Mouse (Mus musculus): ENCODE measurements around the gene Ak6. TPM values are rescaled to one million over a fixed set of nuclear protein-coding genes. Genes with fewer than 3 reads are reported as not detected.

Gene Ak6
- polyA plus RNA-seq, 1 experiment from 2014 or later = 354 TPM

- H3K9me3 ChIP-seq (ENCODE audit: control insufficient read depth, low read length) = 0 out of 2 replicates have a peak, but pooled peaks cover 2% of the 10 kb centered on the region
- no peaks in the 10 kb centered on the region for H3K36me3 ChIP-seq (ENCODE audit: control insufficient read depth, insufficient read depth, low read length)
- H3K27ac ChIP-seq (ENCODE audit: low read depth, low read length) = no peak overlapping the region
- no peak overlapping the region for H3K9ac ChIP-seq (ENCODE audit: low read length)
- DNase-seq (ENCODE audit: low spot score) = no peak
- no peak for ATAC-seq (replicated peaks; ENCODE audit: low FRiP score)
- 93% methylated on average over 10 of the region's 10 CpGs for WGBS
- no peak overlapping the region for H3K4me3 ChIP-seq (ENCODE audit: low read depth, low read length)
- peaks cover 6% of the 10 kb centered on the region for H3K27me3 ChIP-seq (ENCODE audit: control insufficient read depth, insufficient read depth, low read length)
- no peak overlapping the region for H3K4me2 ChIP-seq (ENCODE audit: low read depth, low read length, severe bottlenecking)
- H3K4me1 ChIP-seq (replicated peaks; ENCODE audit: control insufficient read depth, insufficient read depth, low read length) = peaks cover 5% of the 10 kb centered on the region
Observed at GRCm38 (mm10) chr13:100612251-100612650, 38.5 kb upstream of the Ak6 start.

- Histone ChIP-seq H3K36me3 (ENCODE audit: control insufficient read depth, insufficient read depth, low read length) (no peaks in the 10 kb centered on the region), H3K9ac (ENCODE audit: low read length) (no peak overlapping the region), H3K9me3 (ENCODE audit: control insufficient read depth, low read length) (0 out of 2 replicates have a peak, but pooled peaks cover under 1% of the 10 kb centered on the region), H3K4me2 (ENCODE audit: low read depth, low read length, severe bottlenecking) (no peak overlapping the region), H3K4me3 (ENCODE audit: low read depth, low read length) (no peak overlapping the region), H3K27ac (ENCODE audit: low read depth, low read length) (no peak overlapping the region), H3K4me1 (replicated peaks; ENCODE audit: control insufficient read depth, insufficient read depth, low read length) (peaks cover 5% of the 10 kb centered on the region), H3K27me3 (ENCODE audit: control insufficient read depth, insufficient read depth, low read length) (peaks cover 6% of the 10 kb centered on the region)
- ATAC-seq (replicated peaks; ENCODE audit: low FRiP score) (no peak), DNase-seq (ENCODE audit: low spot score) (no peak)
- WGBS = 73% methylated on average over 2 of the region's 2 CpGs
Observed at GRCm38 (mm10) chr13:100612903-100613302, 37.9 kb upstream of the Ak6 start.

DNA sequence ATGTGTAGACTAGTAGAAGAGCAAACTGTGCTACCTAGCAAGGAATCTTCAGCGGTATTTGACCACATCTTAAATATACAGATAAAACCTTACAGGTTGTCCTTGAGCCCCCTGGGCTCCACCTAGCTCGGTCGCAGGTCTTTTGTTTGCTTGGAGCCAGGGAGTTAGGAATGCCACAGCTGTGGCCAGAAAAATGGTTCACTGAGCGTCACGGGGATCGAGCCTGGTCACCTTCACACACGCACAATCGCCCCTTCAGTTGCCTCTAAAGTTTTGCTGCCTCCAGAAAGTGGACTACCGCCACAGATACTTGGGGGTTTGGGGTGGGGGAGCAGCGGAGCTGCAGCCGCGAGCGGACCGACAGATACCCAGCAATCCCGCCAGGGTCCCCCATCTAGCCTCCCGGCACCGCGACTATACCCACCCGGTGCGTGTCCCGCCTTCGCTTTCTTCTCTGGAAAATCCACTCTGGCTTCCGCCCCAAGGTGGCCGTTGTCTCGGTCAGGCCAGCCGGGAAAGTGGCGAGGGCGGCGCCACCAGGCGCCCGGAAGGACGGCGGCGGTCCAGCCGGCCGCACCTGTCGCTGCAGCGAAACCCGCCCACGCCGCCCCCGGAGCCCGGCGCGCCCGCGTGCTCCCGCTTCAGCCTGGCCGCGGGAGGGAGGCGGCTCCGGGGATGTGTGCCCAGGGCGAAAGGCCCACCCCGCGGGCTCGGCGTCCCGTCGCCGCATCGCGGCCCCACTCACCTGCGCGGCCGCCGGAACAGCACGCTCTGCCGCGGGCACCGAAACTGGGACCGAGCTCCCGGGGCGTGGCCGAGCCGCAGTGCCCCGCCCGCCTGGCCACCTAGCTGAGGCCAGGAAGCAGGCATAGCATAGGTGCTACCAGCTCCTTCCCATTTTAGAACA lies 34.3 kb upstream of the Ak6 start, which contains the start of gene Marveld2:
Gene Marveld2, minus strand, starts transcription at position 791 of the 907 bp plus-strand sequence.
- H3K36me3 ChIP-seq (ENCODE audit: control insufficient read depth, insufficient read depth, low read length) = peaks cover 2% of the 10 kb centered on the region; the same call in 1 of the 2 replicates
- 1% methylated on average over 75 of the region's 77 CpGs for WGBS
- peaks cover 6% of the 10 kb centered on the region for H3K27me3 ChIP-seq (ENCODE audit: control insufficient read depth, insufficient read depth, low read length)
- no peaks in the 10 kb centered on the region for H3K9me3 ChIP-seq (ENCODE audit: control insufficient read depth, low read length)
- H3K27ac ChIP-seq (ENCODE audit: low read depth, low read length) = no peak within 1 kb of the TSS
- H3K4me3 ChIP-seq (ENCODE audit: low read depth, low read length) = peak within 1 kb of the TSS; percentile 54
- peaks cover 5% of the 10 kb centered on the region for H3K4me1 ChIP-seq (replicated peaks; ENCODE audit: control insufficient read depth, insufficient read depth, low read length)
- DNase-seq (ENCODE audit: low spot score) (peak; percentile 66), ATAC-seq (replicated peaks; ENCODE audit: low FRiP score) (peak; percentile 49)
- H3K9ac ChIP-seq (ENCODE audit: low read length) = peak within 1 kb of the TSS; percentile 66
- peak within 1 kb of the TSS; percentile 96 for H3K4me2 ChIP-seq (ENCODE audit: low read depth, low read length, severe bottlenecking)

GRCm38 (mm10) chr13:100617583-100617982 lies 33.2 kb upstream of the Ak6 start:
- Histone ChIP-seq H3K4me1 (replicated peaks; ENCODE audit: control insufficient read depth, insufficient read depth, low read length) (peaks cover 5% of the 10 kb centered on the region), H3K9me3 (ENCODE audit: control insufficient read depth, low read length) (no peaks in the 10 kb centered on the region), H3K27ac (ENCODE audit: low read depth, low read length) (no peak overlapping the region), H3K4me2 (ENCODE audit: low read depth, low read length, severe bottlenecking) (no peak overlapping the region), H3K27me3 (ENCODE audit: control insufficient read depth, insufficient read depth, low read length) (peaks cover 6% of the 10 kb centered on the region), H3K4me3 (ENCODE audit: low read depth, low read length) (no peak overlapping the region), H3K9ac (ENCODE audit: low read length) (no peak overlapping the region), H3K36me3 (ENCODE audit: control insufficient read depth, insufficient read depth, low read length) (peaks cover 4% of the 10 kb centered on the region; the same call in 1 of the 2 replicates)
- 83% methylated on average over 13 of the region's 13 CpGs for WGBS
- ATAC-seq (replicated peaks; ENCODE audit: low FRiP score) (no peak), DNase-seq (ENCODE audit: low spot score) (no peak)

DNA sequence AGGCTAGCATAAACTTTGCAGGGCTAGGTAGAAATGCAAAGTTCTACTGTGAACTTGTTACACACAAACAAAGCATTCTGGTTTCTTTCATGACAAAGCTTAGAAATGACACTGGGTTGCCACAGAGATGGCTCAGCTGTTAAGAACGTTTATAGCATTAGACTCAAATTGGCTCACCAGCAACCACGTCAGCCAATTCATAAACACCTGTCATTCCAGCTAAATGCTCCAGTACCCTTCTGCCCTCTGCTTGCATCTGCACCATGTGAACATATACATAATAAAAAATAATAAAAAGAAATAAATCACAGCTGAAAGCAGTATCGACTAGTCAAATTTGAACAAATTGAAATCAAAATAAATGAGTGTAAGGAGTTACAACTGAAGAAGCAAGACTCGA lies 28.5 kb upstream of the Ak6 start:
- 92% methylated on average over 4 of the region's 4 CpGs for WGBS
- Histone ChIP-seq H3K4me3 (ENCODE audit: low read depth, low read length) (no peak overlapping the region), H3K27me3 (ENCODE audit: control insufficient read depth, insufficient read depth, low read length) (no peaks in the 10 kb centered on the region), H3K4me2 (ENCODE audit: low read depth, low read length, severe bottlenecking) (no peak overlapping the region), H3K9ac (ENCODE audit: low read length) (no peak overlapping the region), H3K27ac (ENCODE audit: low read depth, low read length) (no peak overlapping the region), H3K36me3 (ENCODE audit: control insufficient read depth, insufficient read depth, low read length) (peaks cover 4% of the 10 kb centered on the region; the same call in 1 of the 2 replicates), H3K4me1 (replicated peaks; ENCODE audit: control insufficient read depth, insufficient read depth, low read length) (no peaks in the 10 kb centered on the region), H3K9me3 (ENCODE audit: control insufficient read depth, low read length) (no peaks in the 10 kb centered on the region)
- DNase-seq (ENCODE audit: low spot score) = no peak
- no peak for ATAC-seq (replicated peaks; ENCODE audit: low FRiP score)

- Histone ChIP-seq H3K27me3 (ENCODE audit: control insufficient read depth, insufficient read depth, low read length) (no peaks in the 10 kb centered on the region), H3K9ac (ENCODE audit: low read length) (no peak overlapping the region), H3K4me2 (ENCODE audit: low read depth, low read length, severe bottlenecking) (no peak overlapping the region), H3K36me3 (ENCODE audit: control insufficient read depth, insufficient read depth, low read length) (peaks cover 3% of the 10 kb centered on the region; the same call in 1 of the 2 replicates), H3K4me1 (replicated peaks; ENCODE audit: control insufficient read depth, insufficient read depth, low read length) (no peaks in the 10 kb centered on the region), H3K27ac (ENCODE audit: low read depth, low read length) (no peak overlapping the region), H3K4me3 (ENCODE audit: low read depth, low read length) (no peak overlapping the region), H3K9me3 (ENCODE audit: control insufficient read depth, low read length) (no peaks in the 10 kb centered on the region)
- 91% methylated on average over 3 of the region's 3 CpGs for WGBS
- DNase-seq (ENCODE audit: low spot score) (no peak), ATAC-seq (replicated peaks; ENCODE audit: low FRiP score) (no peak)
Observed at GRCm38 (mm10) chr13:100634106-100634691, 16.6 kb upstream of the Ak6 start.

DNA sequence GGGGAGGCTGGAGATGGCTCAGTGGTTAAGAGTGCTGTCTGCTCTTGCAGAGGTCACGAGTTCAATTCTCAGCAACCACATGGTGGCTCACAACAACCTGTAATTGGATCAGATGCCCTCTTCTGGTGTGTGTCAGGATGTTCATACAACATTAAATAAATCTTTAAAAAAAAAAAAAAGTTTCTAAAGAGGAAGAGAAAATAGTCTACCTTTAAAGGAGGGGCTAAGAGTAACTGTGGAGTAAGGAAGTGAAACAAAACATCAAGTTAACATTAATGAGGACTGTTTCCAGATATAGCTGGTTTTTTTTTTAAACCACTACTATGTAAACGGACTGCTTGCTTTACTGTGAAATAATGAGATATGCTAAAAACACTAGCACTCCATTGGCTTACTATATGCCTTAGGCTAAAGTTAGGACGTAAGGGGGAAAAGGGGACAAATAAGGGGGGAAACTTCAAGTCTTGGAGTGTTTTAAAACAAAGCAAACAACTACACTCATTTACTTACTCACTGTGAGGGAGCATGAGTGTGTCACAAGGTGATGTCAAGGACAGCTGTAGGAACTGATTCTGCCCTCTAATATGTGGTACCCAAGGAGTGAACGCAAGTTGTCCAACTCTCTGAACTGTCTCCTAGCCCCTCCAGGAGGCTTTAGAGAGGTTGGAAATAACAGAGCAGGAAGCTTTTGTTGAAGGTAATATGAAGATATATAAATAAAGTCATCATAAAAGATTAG lies 8.1 kb upstream of the Ak6 start:
- Histone ChIP-seq H3K4me1 (replicated peaks; ENCODE audit: control insufficient read depth, insufficient read depth, low read length) (no peaks in the 10 kb centered on the region), H3K9ac (ENCODE audit: low read length) (no peak overlapping the region), H3K27ac (ENCODE audit: low read depth, low read length) (no peak overlapping the region), H3K9me3 (ENCODE audit: control insufficient read depth, low read length) (no peaks in the 10 kb centered on the region), H3K36me3 (ENCODE audit: control insufficient read depth, insufficient read depth, low read length) (peaks cover 2% of the 10 kb centered on the region; the same call in 1 of the 2 replicates), H3K4me3 (ENCODE audit: low read depth, low read length) (no peak overlapping the region), H3K27me3 (ENCODE audit: control insufficient read depth, insufficient read depth, low read length) (no peaks in the 10 kb centered on the region), H3K4me2 (ENCODE audit: low read depth, low read length, severe bottlenecking) (no peak overlapping the region)
- DNase-seq (ENCODE audit: low spot score) = no peak
- WGBS = 87% methylated on average over 4 of the region's 4 CpGs
- no peak for ATAC-seq (replicated peaks; ENCODE audit: low FRiP score)

DNA sequence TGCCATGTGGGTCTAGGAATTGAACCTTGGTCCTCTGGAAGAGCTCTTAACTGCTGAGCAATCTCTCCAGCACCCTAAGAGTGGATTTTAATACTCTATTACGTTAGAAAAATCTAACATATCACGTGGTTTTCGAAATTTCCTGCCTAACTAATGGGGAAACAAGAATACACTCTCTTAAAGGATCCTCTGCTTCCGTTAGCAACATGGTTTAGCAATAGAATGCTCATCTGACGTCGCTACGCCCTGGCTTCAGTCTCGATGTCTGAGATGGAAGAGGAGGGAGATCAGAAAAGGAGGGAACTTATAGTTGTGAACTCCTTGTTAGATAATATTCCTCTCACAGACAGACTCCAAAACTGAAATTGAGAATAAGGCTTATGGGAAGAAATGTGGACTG lies 2.6 kb upstream of the Ak6 start:
- Histone ChIP-seq H3K27ac (ENCODE audit: low read depth, low read length) (no peak overlapping the region), H3K4me2 (ENCODE audit: low read depth, low read length, severe bottlenecking) (no peak overlapping the region), H3K4me1 (replicated peaks; ENCODE audit: control insufficient read depth, insufficient read depth, low read length) (peaks cover 4% of the 10 kb centered on the region), H3K9me3 (ENCODE audit: control insufficient read depth, low read length) (no peaks in the 10 kb centered on the region), H3K4me3 (ENCODE audit: low read depth, low read length) (no peak overlapping the region), H3K27me3 (ENCODE audit: control insufficient read depth, insufficient read depth, low read length) (no peaks in the 10 kb centered on the region), H3K36me3 (ENCODE audit: control insufficient read depth, insufficient read depth, low read length) (no peaks in the 10 kb centered on the region; the same call in 1 of the 2 replicates), H3K9ac (ENCODE audit: low read length) (no peak overlapping the region)
- WGBS = 96% methylated on average over 8 of the region's 8 CpGs
- DNase-seq (ENCODE audit: low spot score) = no peak
- ATAC-seq (replicated peaks; ENCODE audit: low FRiP score) = no peak
